Mouse (Mus musculus) brain, embryonic 18.5 days (tissue): Measurements from ENCODE around the gene Epc2.
A peak's percentile ranks its signal among the peaks of the same experiment; 100 is the strongest.

Experiments
- DNase-seq: peaks from one replicate; pipeline ENCODE4 v3.0.0-alpha.2; 2012; ENCODE audit warnings: low read depth, low spot score

Epc2 gene

GRCm38 (mm10) chr2:49569862-49570777 is 118.8 kb downstream of the Epc2 start:
- no peak for DNase-seq

DNA sequence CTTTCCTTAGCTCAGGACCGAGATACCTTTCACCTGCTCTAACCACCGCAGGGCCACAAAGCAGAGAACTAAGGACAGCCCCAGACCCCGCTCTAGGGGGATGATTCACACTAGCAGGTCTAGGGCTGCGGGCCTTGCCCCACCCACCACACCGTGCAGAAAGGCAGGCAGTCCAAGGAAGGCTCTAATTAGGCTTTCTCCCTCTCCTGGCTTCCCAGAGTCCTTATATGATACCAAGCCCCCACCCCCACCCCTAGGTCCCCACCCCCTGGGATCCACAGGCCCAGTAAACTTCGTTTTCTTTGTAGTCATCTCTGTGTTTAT is 119.5 kb downstream of the Epc2 start:
- DNase-seq, result no peak

DNA sequence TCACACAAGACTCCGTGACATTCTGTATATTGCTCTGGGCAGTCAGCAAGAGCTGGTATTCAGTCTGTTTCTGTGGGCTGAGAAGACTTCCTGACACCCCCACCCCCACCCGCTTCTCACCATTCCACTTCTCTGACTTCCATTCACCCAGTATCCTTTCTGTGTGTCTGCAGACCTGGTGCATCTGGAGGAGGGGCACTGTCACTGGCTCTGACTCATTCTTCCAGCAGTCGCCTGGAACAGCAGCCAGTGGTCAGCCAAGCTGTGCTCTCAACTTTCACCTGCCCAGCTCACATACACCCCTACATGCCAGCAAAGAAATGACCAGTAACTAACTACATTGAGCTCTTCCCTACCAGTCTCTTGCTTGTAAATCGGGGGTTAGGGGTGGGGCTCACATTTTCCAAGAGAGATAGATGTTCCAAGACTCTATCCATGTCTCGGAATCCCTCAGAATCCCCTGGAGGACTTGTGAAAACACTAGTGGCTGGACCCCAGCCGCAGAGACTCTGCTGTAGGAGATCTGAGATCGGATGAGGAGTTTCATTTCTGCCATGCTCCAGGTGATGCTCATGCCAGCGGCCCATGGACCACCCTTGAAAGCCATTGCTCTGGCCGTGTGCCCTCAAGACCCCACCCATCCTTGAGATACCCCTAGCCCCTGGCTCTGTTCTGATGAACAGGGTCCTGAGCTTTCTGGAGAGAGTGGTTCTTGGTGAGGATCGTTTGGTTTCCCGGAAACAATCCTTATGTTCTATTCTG is 120.1 kb downstream of the Epc2 start:
- DNase-seq, result no peak

GRCm38 (mm10) chr2:49572111-49572642 is 120.9 kb downstream of the Epc2 start:
- peak; percentile 39 for DNase-seq

- no peak for DNase-seq
These were observed 121.4 kb downstream of the Epc2 start for GRCm38 (mm10) chr2:49572684-49573083.

DNA sequence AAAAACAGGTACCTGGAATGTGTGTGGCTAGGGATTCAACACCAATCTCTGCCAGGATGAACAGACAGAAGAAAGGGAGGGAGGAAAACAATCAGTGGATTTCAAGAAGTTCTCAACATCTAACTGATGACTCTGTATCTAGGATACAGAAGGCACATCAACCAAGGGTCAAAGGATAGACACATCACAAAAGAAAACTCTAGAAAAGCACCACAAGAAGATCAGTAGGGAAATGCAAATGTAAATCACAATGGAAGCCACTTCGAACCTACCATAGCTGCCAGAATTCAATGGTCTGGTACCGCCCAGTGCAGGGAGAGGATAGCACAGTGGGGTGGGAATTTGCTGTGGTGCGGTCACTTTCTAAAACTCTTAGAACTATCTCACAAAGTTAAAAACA is 122.0 kb downstream of the Epc2 start:
- DNase-seq, result no peak

- DNase-seq, result no peak
These were observed 129.3 kb downstream of the Epc2 start for GRCm38 (mm10) chr2:49580585-49580984.

DNA sequence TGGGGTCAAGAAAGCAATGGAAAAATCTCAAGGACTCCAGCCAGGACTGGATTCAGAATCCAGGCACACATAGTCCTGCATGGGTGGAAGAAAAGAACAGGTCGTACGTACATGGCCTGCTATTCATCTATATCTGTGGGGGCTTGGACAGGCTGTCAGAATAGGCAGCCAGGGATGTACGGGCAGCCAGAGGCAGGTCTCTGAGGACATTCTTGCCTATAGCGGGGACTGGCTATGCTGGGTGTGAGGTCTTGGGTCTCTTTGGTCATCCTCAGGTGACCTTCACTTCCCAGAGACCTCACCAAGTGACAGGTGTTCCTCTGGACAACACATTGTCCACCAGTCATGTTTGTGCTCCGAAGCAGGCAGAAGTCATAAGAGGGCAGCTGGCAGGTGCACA is 131.3 kb downstream of the Epc2 start:
- no peak for DNase-seq

DNA sequence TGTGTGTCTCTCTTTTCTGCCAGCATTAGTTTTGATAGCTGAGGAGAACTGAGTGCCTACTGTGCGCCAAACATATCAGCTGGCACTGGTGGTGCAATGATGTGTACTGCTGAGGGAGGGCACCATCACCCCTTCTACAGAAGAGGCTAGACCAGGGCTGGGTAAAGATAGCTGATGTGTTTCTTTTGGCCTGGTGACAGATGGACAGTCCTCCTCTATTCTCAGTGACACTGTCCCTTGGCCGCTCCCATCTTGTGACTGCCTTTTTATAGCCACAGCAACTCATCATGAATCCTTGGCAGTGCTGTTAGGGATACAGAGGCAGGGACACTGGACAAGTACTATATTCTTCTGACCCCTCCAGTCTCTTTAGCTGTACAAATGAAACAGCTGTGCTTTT is 132.0 kb downstream of the Epc2 start:
- DNase-seq, result no peak

DNA sequence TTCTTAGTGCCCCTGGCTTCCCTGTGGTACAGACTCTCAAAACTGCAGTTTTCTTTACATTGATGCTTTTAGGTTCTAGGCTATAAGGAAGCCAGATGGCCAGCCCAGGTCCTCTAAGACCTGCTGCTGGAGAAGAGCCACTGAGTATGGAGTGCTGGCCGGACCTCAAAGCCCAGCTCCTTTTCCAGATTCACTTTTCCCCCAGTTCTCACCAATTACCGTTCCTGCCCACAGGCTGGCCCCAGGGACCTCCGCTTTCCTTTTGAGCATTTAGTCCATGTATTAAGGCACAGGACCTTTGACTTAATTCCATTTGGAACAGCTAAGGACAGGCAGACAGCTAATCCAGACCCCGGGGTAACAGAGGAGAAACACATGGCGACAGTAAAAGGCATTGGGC is 139.2 kb downstream of the Epc2 start:
- no peak for DNase-seq

- DNase-seq, result no peak
These were observed 141.6 kb downstream of the Epc2 start for GRCm38 (mm10) chr2:49592926-49593325.

DNA sequence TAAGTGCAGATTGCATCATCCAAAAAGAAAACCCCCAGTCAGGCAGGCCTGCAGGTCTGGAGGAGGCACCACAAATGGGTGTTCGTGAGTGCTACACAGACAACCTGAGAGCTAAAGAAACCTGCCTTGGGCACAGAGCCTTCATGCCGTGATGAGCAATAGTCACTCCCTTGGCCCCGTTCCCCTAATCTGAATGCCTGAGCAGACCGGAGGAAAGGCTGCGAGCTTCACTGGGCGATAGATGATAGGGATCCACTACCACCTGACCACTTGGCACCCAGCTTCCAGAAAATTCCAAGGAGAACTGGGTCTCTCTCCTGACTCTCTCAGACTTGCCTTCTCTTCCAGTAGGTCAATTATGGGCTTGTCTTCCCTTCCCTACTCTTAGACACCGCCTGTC is 143.6 kb downstream of the Epc2 start:
- no peak for DNase-seq

- DNase-seq, result no peak
These were observed 145.0 kb downstream of the Epc2 start for GRCm38 (mm10) chr2:49596318-49596717.

- DNase-seq, result no peak
These were observed 148.9 kb downstream of the Epc2 start for GRCm38 (mm10) chr2:49600021-49600681.
